Mouse (Mus musculus): ENCODE results near the gene Tcf7.
A peak's percentile ranks its signal among the peaks of the same experiment; 100 is the strongest.

Tcf7 gene

GRCm38 (mm10) chr11:52283596-52284571 is 1.1 kb upstream of the Tcf7 start:
- peak; percentile 51 for DNase-seq (ENCODE audit: low spot score)

GRCm38 (mm10) chr11:52282420-52282773 is 417 bp downstream of the Tcf7 start:
- DNase-seq (ENCODE audit: low spot score) = no peak

GRCm38 (mm10) chr11:52281568-52282328 is 1.1 kb downstream of the Tcf7 start:
- DNase-seq (ENCODE audit: low spot score) = no peak

DNA sequence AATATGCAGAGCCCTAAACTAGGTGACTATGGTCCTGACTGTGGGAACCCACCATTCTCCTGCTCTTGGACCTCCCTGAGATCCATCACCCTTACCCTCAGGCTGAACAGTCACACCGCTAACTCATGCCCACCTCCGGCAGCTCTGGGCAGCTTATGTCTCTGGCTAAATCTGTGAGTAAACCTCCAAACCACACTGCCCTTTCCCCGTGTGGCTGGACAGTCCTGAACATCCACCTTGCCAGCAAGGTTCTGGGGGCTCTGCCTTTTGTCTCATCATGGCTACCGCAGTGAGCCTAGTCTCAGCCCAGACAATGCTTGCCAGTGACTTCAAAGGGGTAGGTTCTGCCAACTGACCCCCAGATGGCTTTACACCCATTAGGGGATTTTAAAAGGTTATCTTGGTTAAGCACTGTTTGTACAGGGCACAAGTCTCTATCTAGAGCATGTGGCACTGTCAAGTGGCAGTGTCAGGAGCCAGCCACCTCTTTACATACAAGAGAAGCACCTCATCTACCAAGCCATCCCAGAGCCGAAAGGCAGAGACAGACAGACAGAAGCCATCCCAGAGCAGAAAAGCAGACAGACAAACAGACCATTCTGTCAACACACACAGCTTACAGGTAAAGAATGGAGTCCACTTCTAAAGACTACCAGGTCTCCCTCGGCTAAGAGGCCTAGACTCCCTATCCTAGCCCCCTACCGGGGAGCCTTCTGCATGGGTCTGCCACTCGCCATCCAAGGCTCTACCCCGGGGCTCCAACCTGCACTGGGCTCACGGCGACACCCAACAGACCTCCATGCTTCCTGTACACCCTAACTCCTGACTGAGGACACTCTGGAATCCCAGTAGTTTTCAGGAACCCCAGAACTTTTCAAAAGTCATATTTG is 2.0 kb downstream of the Tcf7 start:
- no peak for DNase-seq (ENCODE audit: low spot score)

DNA sequence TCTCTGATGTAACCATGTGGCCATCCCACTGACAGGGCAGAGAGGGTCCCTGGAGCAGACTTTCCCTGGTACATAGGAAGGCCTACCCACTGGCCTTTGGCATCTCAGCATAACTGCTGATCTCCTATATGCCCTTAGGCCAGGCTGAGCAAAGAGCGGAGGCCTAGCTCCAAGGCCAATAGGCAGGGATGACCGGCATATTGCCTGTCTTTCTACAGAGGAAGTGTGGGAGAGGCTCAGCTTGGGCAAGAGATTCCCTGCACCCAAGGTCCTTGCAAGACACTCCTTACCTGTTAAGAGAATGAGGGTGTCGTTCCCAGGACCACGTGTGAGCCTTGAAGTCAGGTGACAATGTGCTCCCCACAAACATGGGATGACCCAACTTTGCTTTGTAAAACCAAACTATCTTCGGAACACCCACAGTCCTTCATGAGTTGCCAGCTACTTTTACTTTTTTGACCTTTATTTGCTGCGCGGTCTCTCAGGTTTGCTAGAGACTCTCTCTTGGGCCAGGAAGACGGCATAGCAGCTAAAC is 3.1 kb downstream of the Tcf7 start:
- DNase-seq (ENCODE audit: low spot score) = no peak

DNA sequence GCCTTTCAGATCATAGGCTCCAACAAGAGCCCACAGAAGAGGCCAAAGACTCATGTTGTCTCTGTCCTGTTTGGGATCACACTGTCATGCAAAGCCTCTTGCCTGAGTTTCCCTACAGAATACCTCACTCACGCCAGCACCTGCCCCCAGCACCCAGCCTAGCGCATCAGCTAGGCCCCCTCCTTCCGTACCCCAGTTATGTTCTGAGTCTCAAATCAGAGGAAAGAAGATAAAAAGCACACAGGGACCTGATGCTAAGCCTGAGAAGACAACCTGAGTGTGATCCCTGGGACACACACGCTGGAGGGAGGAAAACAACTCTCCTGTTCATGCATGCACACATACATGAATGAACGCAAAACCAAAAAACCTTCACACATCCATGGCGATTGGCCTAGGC is 3.8 kb downstream of the Tcf7 start:
- no peak for DNase-seq (ENCODE audit: low spot score)

DNA sequence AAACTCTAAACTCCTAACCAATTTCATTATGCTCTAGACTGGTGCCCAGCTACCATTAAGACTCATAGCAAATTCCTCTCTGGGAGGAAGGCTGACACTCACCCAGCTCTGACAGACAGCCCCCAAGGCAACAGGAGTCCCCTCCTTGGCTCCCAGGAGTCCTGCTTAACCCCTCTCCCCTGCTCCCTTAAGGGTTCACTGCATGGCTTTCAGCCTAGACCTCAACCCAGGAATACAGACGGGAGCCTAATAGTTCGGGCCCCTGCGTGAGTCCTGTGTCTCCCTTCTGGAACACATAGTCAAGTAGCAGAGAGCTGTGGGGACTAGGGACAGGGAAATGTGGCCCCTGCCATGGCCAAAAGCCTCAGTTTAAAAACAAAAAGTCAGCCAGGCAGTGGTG is 4.7 kb downstream of the Tcf7 start:
- no peak for DNase-seq (ENCODE audit: low spot score)

DNA sequence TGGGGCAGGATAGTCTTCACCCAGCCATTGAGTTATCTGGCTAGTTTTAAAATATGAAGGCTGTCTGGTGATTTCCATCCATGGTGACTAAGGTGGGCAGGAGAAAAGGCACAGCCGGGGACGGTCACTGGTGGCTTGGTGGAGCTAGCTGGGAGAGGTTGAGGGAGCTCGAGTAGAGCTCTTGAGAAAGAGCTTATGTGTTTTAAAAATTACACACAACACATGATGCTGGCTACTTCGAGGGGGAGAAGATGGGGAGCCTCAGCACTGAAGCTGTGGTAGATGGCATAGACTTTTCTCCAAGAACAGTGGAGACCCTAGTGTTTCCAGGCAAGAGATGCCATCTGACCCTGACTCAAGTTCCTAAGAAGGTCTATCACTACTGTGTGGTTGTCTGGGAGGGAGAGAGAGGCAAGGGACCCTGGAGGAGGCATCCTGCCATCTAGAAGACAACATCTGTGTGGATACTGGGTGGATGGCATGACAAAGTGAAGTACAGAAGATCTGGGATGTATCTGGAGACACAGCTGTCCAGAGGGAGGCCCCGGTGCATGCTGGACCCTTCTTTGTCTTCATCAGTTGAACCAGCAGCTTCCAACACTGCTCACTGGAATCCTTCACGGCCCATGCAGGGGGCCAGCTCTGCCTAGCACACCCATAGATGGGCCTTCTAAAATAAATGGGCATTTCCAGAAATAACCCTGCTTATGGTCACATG is 5.2 kb downstream of the Tcf7 start:
- DNase-seq (ENCODE audit: low spot score) = no peak

DNA sequence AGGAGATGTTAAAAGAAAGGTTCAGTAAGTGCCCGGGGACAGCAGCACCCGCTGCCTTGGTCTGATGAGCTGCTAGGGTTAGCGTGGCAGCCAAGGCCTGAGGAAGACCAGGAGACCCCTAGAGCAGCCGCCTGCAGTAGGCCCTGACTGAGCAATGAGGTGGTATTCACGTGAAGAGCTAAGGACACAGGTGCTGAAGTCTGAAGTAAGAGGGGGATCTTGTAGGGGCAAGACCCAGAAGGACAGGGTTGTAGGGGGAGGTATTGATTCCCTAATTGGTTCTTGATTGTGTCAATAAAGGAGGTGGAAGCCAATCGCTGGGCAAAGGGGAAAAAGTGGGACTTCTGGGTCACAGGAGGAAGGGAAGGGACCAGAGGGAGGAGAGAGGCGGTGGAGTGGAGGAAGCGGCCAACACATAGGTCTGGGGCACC is 5.8 kb downstream of the Tcf7 start:
- no peak for DNase-seq (ENCODE audit: low spot score)

- no peak for DNase-seq (ENCODE audit: low spot score)
Measured at GRCm38 (mm10) chr11:52275774-52276555, 6.8 kb downstream of the Tcf7 start.

- no peak for DNase-seq (ENCODE audit: low spot score)
Measured at GRCm38 (mm10) chr11:52275366-52275765, 7.4 kb downstream of the Tcf7 start.

GRCm38 (mm10) chr11:52274456-52275112 is 8.2 kb downstream of the Tcf7 start:
- no peak for DNase-seq (ENCODE audit: low spot score)

DNA sequence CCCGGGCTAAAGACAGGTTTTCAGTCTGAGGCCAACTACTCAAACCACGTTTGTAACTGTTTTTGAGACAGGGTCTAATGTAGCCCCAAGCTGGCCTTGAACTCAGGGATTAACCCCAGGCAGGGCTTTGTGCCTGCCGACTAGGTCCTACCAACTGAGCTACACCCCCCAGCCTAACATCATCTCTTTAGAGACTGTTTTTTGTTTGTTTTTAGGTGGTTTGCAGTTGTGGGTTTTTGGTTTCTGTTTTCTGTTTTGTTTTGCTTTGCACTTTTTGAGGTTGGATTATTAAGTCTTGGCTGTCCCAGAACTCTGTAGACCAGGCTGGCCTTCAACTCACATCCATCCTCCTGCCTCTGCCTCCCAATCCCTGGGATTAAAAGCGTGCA is 8.9 kb downstream of the Tcf7 start:
- DNase-seq (ENCODE audit: low spot score) = no peak

- no peak for DNase-seq (ENCODE audit: low spot score)
Measured at GRCm38 (mm10) chr11:52273183-52273941, 9.5 kb downstream of the Tcf7 start.

DNA sequence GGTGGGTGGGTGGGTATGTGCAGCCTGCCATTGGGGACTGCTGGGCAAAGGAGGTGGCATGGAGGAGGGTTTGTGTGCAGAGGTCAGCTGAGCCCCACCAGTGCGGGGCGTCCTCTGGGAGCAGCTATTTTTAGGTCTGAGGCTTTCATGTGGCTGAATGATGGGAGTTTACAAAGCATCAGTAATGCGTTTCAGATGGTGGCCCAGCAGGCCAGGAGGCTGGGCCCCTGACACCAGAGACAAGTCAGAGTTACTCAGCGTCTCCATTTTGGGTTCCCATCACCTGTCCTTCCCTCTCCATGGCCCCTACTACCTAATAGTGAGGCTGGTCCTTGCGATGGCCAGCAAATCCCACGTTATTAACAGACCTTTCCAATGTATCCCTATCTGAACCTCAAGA is 10.2 kb downstream of the Tcf7 start:
- no peak for DNase-seq (ENCODE audit: low spot score)

GRCm38 (mm10) chr11:52271765-52272495 is 10.9 kb downstream of the Tcf7 start:
- no peak for DNase-seq (ENCODE audit: low spot score)

DNA sequence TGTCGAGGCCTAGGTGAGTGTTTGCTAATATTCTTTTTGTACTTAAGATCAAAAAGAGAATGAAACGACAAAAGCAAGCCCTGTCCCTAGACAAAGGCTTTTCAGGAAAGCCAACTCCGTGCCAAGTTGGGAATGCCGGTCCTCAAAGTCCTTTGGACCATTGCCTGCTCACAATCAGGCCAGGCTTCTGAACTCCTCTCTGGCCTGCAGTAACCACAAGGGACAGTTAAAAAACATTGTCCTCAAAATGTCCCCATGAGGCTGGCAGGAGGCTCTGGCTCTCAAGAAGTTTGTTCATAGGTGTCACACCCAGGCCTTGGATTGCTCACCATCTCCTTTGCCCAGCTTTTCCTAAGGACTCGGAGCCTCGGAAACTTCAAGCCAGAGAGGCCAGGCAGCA is 13.0 kb downstream of the Tcf7 start:
- DNase-seq (ENCODE audit: low spot score) = no peak

DNA sequence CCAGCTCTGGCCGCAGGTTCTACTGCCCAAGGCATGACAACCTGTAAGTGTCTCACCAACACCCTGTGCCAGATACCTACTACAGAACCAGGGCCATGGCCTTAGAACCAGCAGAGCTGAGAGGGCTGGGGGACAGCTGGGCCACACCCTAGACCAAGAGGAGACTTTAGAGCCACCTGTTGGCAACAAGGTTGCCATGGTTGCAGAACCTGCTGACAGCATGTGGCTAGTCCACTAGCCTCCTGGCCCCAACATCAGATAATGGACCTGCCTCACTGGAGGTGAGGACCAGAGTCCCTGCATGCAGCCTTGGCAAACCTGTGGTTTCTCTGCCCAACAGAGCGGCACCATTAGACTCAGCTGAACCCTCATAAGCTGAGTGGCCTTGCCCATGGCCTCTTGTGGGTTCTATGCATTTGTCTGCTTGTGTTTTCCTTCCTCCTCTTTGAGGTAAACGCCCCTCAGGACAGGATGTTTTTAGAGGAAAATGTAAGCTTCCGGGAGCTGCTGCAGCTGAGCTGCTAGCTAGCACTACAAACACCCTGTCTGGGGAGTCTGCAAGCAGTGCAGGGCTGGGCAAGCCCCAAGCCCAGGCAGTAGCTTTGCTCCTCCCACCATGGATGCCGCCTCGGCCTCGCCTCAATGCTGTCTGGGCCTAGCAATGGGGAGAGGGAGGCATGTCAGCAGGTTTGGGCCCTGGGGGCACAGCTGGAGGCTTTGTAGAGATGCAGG is 14.5 kb downstream of the Tcf7 start:
- no peak for DNase-seq (ENCODE audit: low spot score)
